Mouse (Mus musculus) heart, postnatal 0 days (tissue): ENCODE measurements around the gene Icam5.

ENCODE experiments used
- CTCF ChIP-seq: IDR thresholded peaks from 2 replicates; pipeline ENCODE4 v1.5.1; 2016; ENCODE audit warnings: antibody characterized with exemption, control low read depth, low read depth
- EP300 ChIP-seq: IDR thresholded peaks from 2 replicates; pipeline ENCODE4 v1.6.1; 2016; ENCODE audit warnings: antibody characterized with exemption, low read depth

GRCm38 (mm10) chr9:21010362-21010761 lies 21.5 kb upstream of the Icam5 start:
- TF ChIP-seq CTCF, result no peak
- TF ChIP-seq EP300, result no peak
